Mouse (Mus musculus): ENCODE measurements at regions not wholly inside any gene's neighbourhood (a gene's known extent, or its start where the extent isn't known, plus 50 kb on each side); places are given as distances from the start of the nearest gene placed in this dataset.
"Not testable (repeated sequence)": the region's sequence is repeated elsewhere in the genome, so short reads cannot be mapped to it uniquely, and the experiment has no call there.

DNA sequence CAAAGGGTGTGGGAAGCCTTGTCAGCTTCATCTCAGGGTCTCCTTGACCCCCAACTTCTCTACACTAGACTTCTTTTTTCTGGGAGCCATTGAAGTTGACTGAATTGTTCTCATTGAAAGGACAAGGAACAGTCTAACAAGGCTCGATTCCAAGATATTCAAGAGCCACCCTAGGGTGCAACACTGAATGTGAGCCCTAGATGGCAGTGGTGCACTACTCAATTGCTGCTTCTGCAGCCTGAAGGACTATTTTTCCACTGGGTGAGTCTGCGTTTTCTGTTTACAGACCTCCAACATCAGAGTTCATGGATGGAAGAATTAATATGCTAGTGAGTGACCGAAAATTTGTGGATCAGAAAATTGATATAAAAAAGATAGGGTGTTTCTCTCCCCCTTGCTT lies 161.5 kb downstream of the Hpcal1 start:
- DNase-seq (ENCODE audit: low spot score in 2 of 2): peak in 1 of 2 experiments; percentile 5

DNA sequence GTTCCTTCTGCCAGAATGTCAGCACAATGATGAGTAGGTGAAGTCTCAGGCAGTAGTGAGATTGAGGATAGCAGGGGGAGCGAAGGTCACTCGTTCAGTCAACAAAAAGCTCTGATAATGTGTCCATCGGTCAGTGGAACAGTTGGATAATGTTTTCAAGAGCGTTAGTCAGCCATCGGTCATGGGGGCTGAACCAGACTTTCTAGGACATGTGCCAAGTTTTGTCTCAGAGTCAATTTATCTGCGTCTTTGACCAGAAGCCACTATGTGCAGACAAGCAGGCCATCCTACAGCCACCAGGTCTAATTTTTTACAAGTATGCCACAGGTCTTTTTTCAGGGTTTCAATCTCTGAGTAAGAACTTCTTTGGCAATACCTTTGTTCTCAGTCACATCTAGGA lies 181.8 kb downstream of the Hpcal1 start:
- not testable (repeated sequence) for DNase-seq (ENCODE audit: low spot score in 2 of 2)

DNA sequence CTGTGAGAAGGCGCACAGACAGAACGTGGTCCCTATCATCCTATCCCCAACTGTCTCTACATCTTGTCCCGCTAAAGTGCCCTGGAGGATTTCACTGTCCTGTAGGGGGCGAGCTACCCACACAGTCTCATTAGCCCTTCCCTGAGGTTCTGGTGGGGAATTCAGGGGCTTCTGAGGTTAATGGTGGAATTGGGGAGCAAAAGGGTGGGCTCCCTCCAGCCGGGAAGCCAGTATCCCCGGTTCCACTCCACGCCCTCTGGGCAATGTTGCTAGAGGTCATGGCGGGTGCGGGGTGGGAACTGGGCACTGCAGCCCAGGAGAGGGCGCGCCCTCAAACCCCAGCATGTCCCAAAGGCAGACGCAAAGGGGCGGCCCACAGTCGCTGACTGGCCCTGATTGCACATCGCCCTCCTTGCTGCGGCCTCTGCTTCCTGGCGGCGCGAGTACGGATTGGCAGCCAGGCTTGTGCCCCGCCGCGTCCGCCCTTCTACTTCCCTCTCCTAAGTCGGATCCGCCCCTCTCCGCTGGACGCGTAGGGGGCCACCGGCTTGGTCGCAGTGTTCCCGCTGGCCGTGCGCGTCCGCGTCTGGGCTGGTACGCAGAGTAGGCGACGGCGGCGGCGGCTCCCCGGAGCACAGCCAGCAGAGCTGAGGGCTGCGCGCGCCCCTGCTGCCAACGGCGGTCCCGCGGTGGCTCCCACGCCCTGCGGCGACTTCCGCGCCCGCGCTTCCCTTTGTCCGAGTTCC lies 190.9 kb downstream of the Hpcal1 start:
- peak; percentile 46 to 59 for DNase-seq (ENCODE audit: low spot score in 2 of 2)

DNA sequence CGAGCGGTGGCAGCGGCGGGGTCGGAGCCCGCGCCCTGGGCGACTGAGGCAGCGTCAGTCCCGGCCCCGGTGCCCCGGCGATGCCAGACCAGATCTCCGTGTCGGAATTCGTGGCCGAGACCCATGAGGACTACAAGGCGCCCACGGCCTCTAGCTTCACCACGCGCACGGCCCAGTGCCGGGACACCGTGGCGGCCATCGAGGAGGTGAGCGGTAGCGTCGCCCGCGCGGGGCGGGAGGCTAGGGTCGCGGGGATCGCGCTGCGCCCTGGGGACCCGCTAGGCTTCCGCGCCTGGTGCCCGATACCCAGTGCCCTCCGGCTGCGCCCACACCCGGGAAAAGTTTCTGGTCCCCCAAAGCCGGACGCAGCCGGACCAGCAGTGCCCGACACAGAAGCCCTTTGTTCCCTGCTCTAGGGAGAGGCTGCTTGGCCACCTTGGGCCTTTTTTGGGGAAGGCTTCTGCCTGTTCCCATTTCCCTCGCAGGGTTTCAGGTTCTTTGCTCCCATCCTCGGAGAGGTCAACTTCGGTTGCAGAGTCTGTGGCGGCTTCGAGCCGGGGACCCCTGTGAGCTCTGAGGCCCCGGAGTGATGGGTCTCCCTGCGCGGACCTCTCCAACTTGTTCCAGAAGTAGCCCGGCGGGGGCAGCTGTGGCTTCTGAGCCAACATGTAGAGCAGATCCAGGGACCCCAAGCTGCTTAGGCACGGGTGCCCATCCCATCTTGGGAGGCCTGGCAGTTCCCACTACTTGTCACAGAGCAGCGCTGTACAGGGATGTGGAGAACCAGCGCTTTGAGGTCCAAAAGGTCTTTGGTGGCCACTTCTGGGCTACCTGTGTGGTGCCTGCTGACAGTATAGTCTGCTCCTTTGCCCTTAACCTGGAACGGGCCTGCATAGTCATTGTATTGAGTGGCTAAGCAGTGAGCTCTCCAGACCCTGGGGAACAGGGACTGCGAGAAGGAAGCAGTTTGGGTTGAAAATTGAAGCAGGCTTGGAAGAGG lies 191.8 kb downstream of the Hpcal1 start:
- DNase-seq (ENCODE audit: low spot score in 2 of 2): not testable (repeated sequence)

DNA sequence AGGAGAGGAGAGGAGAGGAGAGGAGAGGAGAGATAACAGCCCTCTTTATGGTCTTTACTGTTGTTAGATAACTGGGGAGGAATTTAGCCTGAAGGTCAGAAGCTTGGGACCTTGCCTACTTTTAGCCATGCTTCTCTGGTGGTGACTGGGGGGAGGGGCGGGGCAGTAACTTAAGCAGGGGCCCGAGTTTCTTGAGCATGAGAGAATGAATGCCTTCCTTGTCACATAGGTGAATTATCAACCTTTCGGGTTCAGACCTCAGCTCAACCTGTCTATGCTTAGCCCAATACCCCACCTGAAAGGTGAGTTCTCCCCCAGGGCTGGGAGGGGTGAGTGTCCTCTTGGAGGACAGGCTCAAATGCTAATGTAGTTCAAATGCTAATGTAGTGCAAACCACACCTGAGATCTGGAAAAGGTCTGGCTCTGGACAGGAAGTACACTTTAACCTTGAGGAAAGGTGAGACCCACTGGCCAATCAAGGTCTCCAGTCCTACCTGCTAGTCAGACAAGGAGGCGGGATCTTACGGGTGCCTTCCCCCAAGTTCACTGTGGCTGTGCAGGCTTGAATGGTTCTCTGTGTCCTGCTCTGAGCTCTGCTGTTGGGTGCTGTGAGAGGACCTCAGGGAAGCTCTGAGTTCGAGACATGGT lies 201.1 kb downstream of the Hpcal1 start:
- DNase-seq (ENCODE audit: low spot score in 2 of 2): not testable (repeated sequence)

DNA sequence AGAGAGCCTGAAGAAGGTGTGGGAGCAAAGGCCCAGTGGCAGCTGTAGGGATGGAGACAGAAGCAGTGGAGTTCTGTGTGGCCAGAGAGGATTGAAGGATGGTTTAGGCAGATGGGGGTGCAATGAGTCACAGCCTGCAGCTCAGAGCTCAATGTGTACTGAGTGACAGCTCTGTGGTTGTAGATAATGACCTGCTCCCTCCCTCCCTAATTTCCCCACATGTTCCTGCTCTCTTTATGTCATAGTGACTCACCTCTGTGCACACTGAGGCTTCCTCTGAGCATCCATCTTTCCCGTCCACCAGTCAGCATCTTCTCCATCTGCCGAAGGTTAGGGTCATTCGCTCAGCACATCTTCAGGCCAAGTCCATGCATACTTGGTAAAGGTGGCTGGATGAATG lies 222.4 kb downstream of the Hpcal1 start:
- DNase-seq (ENCODE audit: low spot score in 2 of 2): not testable (repeated sequence)

Measured in spleen, postnatal 14 days (tissue).